Mouse (Mus musculus) heart, adult 8-10 months (tissue): Measurements from ENCODE around the gene Bloc1s3. TPM values are rescaled to one million over a fixed set of nuclear protein-coding genes. Genes with fewer than 3 reads are reported as not detected.

Source experiments
- DNase-seq: peaks from one replicate; pipeline ENCODE4 v3.0.0; 2022; ENCODE audit warnings: low spot score
- total RNA-seq, 4 experiments: library from RNA; stranded (reverse); gene quantifications; 2 replicates each; pipeline ENCODE4 v1.2.4; 2022

Bloc1s3 gene
- total RNA-seq, 4 experiments from 2014 or later: 2.2 to 3.1 (median 3.0) TPM

GRCm38 (mm10) chr7:19477624-19478384, 30.4 kb downstream of the Bloc1s3 start:
- no peak for DNase-seq

DNA sequence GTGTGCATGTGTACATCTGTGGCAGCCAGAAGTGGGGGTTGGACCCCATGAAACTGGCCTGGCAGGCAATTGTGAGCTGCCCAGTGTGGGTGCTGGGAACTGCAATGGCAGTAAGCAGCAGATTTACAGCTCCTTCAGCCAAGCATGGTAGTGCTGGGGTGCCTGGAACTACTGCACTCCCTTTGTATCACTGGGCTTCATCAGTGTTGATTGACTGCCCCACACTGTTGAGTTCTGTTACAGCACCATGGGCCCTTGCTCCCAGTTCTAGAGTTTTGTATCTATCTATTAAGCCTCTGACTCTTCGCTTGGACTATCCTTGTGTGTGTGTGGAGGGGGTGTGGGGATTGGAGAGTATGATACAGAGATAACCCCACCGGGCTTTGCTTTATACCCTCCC, 31.1 kb downstream of the Bloc1s3 start:
- DNase-seq: no peak

DNA sequence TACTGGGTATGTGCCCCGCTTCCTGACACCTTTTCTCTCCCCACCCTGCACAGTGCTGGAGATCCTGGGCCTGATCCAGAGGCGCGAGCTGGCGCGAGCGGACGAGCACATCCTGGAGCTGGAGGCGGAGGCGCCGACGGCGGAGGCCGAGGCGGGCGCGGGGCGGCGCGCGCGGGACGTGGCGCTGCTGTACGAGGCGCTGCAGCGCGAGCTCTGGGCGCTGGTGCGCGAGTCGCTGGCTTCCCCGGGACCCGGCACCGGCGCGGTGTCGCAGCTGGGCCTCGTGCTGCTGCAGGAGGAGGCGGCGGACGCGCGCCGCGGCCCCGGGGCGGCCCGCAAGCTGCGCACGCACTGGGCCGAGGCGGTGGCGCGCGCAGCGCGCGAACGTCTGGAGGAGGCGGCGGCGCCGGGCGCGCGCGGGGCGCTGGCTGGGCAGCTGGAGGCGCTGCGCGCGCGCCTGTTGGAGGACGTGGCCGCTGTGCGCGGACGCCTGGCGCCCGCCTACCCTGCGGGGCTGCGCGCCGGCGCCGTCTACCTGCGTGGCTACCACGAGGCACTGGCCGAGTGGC, 34.2 kb downstream of the Bloc1s3 start:
- peak; percentile 38 for DNase-seq

DNA sequence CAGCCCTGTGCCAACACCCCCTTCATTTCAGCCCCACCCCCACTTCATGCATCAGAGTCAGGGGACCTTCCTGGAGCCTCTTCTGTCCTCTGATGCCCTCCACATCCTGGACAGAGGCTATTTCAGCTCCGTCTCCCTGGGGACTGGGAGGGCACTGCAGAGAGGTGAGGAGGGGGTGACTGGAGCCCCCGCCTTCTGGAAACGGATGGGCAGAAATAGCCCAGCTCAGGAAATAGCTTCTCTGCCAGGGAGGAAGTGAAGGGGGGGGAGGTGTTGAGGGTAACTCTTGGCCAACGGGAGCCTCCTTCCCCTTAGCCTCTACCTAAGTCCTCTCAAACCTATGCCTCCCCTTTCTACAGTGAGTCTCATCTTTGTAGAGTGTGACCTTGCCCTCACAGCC, 35.8 kb downstream of the Bloc1s3 start:
- DNase-seq: no peak

DNA sequence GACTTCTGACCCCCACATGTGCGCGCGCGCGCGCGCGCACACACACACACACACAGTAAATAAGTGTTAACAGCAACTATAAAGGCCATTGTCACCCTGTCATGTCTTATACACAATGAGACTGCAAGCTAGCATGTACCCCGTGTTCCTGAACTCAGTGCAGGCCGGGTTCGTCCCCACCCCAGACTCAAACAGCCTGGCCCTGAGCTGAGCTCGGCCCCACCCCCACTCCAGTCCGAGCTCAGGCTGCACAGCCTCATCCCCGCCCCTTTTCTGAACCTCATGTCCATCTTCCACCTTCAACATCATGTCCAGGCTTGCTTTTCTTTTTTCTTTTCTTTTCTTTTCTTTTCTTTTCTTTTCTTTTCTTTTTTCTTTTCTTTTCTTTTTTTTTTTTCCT, 37.9 kb downstream of the Bloc1s3 start:
- DNase-seq: no peak

DNA sequence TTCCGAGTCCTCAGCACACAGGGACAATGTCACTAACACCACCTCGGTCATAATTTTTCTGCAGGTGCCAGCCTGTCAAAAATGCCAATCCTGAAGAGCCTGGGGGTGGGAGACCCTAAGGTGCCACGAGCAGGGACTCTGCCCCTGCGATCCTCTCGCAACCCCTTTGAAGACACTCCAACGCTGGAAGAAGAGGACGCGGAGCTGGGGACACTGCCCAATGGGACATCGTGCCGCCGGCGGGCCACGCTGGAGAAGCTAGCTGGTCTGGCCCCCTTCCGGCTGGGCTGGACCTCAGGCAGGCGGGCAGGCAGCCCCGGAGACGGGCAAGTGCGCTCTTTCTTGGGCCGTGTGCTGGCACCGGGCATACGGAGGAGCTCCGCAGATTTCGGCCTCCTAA, 38.8 kb downstream of the Bloc1s3 start:
- no peak for DNase-seq

GRCm38 (mm10) chr7:19468279-19468678, 39.9 kb downstream of the Bloc1s3 start:
- no peak for DNase-seq

DNA sequence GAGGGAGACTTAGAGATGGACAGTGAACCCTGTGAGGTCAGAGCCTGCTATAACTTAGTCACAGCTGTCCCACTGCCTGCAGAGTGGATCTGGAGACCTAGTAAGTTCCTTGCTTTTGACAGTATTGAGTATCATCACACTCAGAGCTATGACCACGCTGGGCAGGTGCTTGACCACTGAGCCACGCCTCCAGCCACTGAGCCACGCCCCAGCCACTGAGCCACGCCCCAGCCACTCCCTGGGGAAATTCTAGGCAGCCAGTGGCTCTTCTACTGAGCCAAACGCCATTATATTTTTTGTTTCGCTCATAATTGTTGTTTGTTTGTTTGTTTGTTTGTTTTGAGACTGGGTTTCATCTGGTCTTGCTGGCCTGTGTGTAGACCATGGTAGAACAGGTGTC, 40.5 kb downstream of the Bloc1s3 start:
- no peak for DNase-seq

DNA sequence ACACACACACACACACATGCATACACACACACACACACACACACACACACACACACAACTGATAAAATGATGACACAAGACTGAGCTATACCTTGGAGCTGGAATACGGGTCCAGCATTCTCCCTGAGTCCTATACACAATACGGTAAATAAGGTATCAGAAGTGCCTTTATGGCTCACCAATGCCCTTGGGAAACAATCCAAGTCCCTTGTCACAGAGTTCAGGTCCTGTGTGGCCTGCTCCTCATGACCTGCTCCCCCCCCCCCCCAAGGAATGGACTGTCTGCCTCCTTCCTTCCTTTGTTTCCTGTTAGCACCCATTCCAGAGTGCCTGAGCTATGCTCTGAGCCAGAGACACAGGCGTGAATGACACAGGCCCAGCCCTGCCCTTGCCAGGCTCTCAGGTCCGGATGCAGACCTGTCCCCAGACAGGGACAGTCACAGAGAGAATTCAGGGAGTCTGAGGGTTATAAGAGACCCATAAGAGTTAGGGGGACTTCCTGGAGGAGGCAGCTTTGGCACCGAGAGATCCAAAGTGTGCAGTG, 41.5 kb downstream of the Bloc1s3 start:
- no peak for DNase-seq

DNA sequence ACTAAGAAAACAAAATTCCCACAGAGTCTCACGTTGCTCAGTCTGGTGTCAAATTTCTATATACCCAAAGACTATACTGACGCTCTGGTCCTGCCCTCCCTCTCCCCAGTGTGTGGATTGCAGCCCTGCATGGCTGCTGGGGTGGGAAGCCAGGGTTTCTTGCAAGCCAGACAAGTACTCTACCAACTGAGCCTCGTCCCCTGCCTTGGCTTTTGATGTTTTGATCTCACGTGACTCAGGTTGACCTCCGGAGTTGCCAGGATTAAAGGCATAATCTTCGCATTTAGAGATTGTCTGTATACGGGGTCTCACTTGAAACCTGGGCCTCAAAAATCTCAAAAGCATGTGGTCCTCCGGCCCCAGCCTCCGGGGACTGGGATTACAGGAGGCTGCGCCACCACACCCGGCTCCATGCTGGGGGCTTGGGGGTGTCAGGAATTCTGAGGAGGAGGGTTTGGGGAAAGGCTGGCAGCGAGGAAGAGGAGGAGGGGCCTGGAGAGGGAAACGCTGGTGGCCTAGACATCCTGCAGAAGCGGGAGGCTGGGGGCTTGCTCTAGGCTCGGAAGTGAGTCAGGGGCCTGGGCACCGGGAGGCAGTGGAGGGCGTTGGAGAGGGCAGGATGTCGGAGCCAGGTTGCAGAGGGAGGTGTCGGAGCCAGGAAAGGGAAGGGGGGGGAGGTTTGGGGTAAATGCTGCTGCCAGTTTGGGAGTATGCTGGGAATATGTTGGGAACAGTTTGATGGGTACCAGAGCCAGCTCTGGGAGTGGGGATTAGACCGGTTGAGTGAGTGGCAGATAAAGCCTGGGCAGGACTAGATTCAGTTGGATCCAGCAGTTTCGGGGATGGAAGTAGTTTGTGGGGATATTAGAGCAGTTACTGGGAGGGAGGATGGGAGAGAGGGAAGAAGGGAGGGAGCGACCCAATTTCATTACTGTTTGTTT, 43.5 kb downstream of the Bloc1s3 start:
- no peak for DNase-seq

DNA sequence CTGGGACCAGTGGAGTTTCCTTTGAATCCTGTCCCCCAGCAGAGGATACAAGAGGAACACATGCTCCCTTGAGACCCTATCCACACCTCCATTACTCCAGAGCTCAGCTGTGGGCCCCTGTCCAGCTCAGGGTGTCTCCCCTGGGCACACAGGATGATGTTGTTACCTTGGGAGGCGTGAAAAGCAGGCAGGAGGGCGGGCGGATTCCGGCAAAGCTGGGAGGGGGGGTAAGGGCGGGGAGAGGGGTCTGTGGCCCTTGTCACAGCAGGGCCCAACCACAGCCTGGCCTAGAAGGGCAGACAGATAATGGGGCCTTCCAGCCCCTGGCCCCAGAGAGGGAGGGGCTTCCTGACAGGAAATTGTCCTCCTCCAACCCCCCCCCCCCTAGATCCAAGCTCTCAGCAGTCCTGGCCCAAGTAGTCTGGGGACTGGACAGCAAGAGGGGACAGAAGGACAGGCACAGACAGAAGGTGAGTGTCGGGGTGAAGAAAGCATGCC, 45.2 kb downstream of the Bloc1s3 start, which contains the start of gene Exoc3l2:
Gene Exoc3l2 (plus strand): TSS at position 448 of the 498 bp plus-strand sequence.
- no peak for DNase-seq

DNA sequence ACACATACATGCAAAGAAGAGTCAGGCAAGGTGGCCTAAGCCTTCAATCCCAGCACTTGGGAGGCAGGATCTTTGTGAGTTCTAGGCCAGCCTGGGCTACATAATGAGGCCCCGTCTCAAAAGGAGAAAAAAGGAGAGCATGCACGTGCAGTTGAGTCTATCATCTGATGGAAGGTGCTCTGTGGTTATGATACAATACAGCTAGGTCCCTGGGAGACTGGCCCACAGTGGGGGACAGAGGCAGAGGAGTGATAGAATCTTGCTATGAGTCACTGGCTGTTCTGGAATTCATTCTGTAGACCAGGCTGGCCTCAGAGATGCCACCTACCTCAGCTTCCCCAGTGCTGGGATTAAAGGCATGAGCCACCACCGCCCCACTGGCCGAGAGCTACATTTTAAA, 45.7 kb downstream of the Bloc1s3 start:
- no peak for DNase-seq

DNA sequence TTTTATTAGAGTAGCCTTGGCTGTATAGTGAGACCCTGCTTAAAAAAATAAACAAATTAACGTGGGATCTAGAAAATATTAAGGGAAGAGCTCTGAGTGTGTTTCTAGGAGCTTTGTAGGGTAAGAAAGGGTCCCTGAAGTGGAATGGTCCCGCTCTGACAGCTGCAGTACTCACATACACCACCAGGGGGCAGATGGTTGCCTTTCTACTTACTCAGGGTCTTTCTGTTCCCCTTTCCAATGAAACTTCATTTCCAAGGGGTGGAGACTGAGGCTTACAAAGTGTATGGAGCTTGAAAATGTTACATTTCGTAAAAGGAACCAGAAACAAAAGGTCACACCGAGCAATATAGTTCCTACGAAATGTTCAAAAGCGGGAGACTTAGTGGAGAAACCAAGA, 46.7 kb downstream of the Bloc1s3 start:
- peak; percentile 82 for DNase-seq

DNA sequence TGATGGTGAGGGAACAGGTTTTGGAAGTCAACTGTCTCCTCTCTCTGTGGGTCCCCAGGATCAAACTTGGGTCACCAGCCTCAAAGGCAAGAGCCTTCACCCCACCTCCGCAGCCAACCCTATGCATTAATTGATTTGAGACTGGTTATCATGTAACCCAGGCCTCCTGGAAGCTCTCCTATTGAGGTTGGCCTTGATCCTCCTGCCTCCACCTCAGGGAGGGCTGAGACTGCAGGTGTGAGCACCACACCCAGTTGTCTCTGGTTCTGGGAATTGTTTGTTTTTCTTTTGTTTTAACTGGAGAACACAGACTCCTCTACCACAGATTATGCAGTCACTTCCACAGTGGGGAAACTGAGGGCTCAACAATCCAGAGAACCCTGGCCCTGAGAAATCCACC, 47.7 kb downstream of the Bloc1s3 start:
- DNase-seq: no peak

DNA sequence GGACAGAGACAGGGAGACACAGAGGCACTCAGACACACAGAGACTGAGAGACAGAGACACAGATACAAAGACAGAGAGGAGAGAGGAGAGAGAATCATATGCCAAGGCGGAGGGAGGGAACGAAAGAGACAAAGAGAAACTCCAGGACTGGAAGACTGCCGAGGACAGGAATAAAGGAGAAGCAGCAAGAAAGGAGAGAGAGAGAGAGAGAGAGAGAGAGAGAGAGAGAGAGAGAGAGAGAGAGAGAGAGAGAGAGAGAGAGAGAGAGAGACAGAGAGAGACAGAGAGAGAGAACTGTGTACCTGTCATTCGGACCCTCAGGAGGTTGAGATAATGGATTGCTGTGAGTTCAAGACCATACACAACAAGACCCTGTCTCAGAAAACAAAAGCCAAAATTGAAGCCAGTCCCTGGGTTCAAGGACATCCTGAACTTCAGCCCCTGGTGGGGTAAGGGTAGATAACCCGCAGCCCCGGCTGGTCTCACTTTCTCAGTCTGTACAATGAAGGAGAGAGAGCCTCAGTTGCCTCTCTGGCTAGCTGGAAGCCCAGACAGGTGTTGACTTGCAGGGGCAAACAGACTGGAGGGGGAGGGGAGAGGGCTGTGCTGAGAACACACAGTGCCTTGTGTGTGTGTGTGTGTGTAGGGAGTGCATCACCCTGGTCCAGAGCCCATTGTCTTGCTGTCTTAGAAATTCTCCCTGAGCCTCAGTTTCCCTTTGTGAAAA, 48.9 kb downstream of the Bloc1s3 start:
- DNase-seq: no peak

DNA sequence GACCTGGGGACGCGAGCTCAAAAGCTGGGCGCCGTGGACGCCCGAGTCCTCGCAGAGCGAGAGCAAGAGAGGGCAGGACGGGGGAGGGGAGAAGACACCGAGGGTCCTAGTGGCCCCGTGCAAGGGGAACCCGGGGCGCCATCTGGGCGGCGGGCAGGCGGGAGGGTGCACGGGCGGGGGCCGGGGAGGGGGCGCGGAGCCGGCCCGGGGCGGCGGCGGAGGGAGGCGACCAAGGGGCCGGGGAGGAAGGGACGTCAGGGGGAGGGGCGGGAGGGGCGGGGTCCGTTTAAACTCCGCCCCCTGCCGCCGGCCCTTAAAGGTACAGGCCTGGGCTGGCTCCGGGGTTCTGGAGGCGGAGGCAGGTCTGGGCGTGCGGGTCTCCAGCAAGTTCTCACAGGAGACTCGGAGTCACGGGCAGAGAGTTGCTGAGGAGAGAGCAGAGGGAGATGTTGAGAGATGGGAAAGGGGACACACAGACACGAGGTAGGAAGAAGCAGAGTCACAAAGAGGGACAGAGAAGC, 49.5 kb downstream of the Bloc1s3 start, which contains the start of gene Mark4:
Gene Mark4 (minus strand): TSS at position 231 of the 521 bp plus-strand sequence.
- peak; percentile 71 for DNase-seq

GRCm38 (mm10) chr7:19458072-19458486, 50.1 kb downstream of the Bloc1s3 start:
- DNase-seq: no peak

- no peak for DNase-seq
Observed at GRCm38 (mm10) chr7:19457414-19458071, 50.6 kb downstream of the Bloc1s3 start.

DNA sequence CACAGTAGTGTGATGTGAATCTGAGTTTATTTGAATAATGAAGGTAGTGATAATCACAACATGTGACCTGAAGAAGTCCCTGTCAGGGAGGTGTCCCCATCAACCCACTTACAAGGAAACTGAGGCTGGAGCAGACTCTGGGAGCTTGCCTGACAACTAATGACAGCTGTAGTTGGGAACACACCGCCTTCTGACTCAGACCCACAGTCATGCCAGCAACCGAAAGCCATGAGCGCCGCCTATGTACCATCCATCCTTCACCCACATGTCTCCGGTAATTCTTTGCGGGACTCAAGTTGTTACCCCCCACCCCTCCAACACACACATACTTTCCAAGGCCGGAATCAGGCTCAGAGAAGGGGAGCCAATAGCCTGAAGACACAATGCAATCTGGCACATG, 51.5 kb downstream of the Bloc1s3 start:
- DNase-seq: no peak

- no peak for DNase-seq
Observed at GRCm38 (mm10) chr7:19455819-19456495, 52.2 kb downstream of the Bloc1s3 start.
